Mouse (Mus musculus): ENCODE results near the gene Tdpoz3. TPM values are rescaled to one million over a fixed set of nuclear protein-coding genes. Genes with fewer than 3 reads are reported as not detected.
"Not testable (repeated sequence)": the region's sequence is repeated elsewhere in the genome, so short reads cannot be mapped to it uniquely, and the experiment has no call there.

Tdpoz3 gene
- polyA plus RNA-seq (2012; rRNA removed) (not detected in 2 replicates), polyA plus RNA-seq (2014; fragmentation: Nextera tagmentation; extraction: Ambion mirVana) (not detected in 2 replicates)

GRCm38 (mm10) chr3:93825720-93826119, at the start of gene Tdpoz3:
Tdpoz3 (plus strand) TSS chr3:93826020.
- 59% methylated on average over 1 of the region's 1 CpGs for WGBS (ENCODE audit: insufficient replicate concordance)
- not testable (repeated sequence) for H3K36me3 ChIP-seq (replicated peaks; ENCODE audit: control insufficient read depth, insufficient read depth, low read depth)

GRCm38 (mm10) chr3:93796098-93796497, 29.7 kb upstream of the Tdpoz3 start, which contains the start of gene Tdpoz4:
Tdpoz4 (plus strand) TSS chr3:93796398.
- H3K27ac ChIP-seq; H3K36me3 ChIP-seq (replicated peaks; ENCODE audit: control insufficient read depth, insufficient read depth, low read depth); H3K4me3 ChIP-seq (ENCODE audit: insufficient read depth in 1 of 2, low read depth in 2 of 2, low read length in 2 of 2); H3K9me3 ChIP-seq (ENCODE audit: control insufficient read depth, low read length); H3K4me1 ChIP-seq (replicated peaks; ENCODE audit: control insufficient read depth in 2 of 2, insufficient read depth in 2 of 2, low read length in 1 of 2); H3K27me3 ChIP-seq (ENCODE audit: control insufficient read depth, insufficient read depth, low read length); H3K9ac ChIP-seq (replicated peaks); DNase-seq (ENCODE audit: low read depth in 3 of 3, low spot score in 3 of 3); ATAC-seq (ENCODE audit: insufficient read depth); H3K4me2 ChIP-seq (ENCODE audit: low read depth): not testable (repeated sequence)

More at GRCm38 (mm10) chr3:93825720-93826119, at the start of gene Tdpoz3:
- not testable (repeated sequence) for H3K4me1 ChIP-seq (replicated peaks; ENCODE audit: control insufficient read depth in 2 of 2, insufficient read depth in 2 of 2, low read length in 1 of 2); H3K9me3 ChIP-seq (ENCODE audit: control insufficient read depth, low read length); H3K4me3 ChIP-seq (ENCODE audit: insufficient read depth in 1 of 2, low read depth in 2 of 2, low read length in 2 of 2); H3K27ac ChIP-seq; H3K4me2 ChIP-seq (ENCODE audit: low read depth); DNase-seq (ENCODE audit: low read depth in 3 of 3, low spot score in 3 of 3); H3K27me3 ChIP-seq (ENCODE audit: control insufficient read depth, insufficient read depth, low read length); ATAC-seq (ENCODE audit: insufficient read depth); H3K9ac ChIP-seq (replicated peaks)

GRCm38 (mm10) chr3:93813341-93813740, 12.5 kb upstream of the Tdpoz3 start:
- not testable (repeated sequence) for H3K4me2 ChIP-seq (ENCODE audit: low read depth); H3K27me3 ChIP-seq (ENCODE audit: control insufficient read depth, insufficient read depth, low read length); ATAC-seq (ENCODE audit: insufficient read depth); H3K4me3 ChIP-seq (ENCODE audit: insufficient read depth in 1 of 2, low read depth in 2 of 2, low read length in 2 of 2); H3K36me3 ChIP-seq (replicated peaks; ENCODE audit: control insufficient read depth, insufficient read depth, low read depth); H3K4me1 ChIP-seq (replicated peaks; ENCODE audit: control insufficient read depth in 2 of 2, insufficient read depth in 2 of 2, low read length in 1 of 2); H3K9ac ChIP-seq (replicated peaks); H3K9me3 ChIP-seq (ENCODE audit: control insufficient read depth, low read length); DNase-seq (ENCODE audit: low read depth in 3 of 3, low spot score in 3 of 3); H3K27ac ChIP-seq

- 68% methylated on average over 8 of the region's 8 CpGs for WGBS (ENCODE audit: insufficient replicate concordance)
- H3K9ac ChIP-seq (replicated peaks); H3K4me2 ChIP-seq (ENCODE audit: low read depth); H3K36me3 ChIP-seq (replicated peaks; ENCODE audit: control insufficient read depth, insufficient read depth, low read depth); H3K9me3 ChIP-seq (ENCODE audit: control insufficient read depth, low read length); DNase-seq (ENCODE audit: low read depth in 3 of 3, low spot score in 3 of 3); ATAC-seq (ENCODE audit: insufficient read depth); H3K4me3 ChIP-seq (ENCODE audit: insufficient read depth in 1 of 2, low read depth in 2 of 2, low read length in 2 of 2); H3K27me3 ChIP-seq (ENCODE audit: control insufficient read depth, insufficient read depth, low read length); H3K4me1 ChIP-seq (replicated peaks; ENCODE audit: control insufficient read depth in 2 of 2, insufficient read depth in 2 of 2, low read length in 1 of 2); H3K27ac ChIP-seq: not testable (repeated sequence)
Measured at GRCm38 (mm10) chr3:93858957-93859356, 33.1 kb downstream of the Tdpoz3 start.

- H3K36me3 ChIP-seq (replicated peaks; ENCODE audit: control insufficient read depth, insufficient read depth, low read depth); DNase-seq (ENCODE audit: low read depth in 3 of 3, low spot score in 3 of 3); H3K4me1 ChIP-seq (replicated peaks; ENCODE audit: control insufficient read depth in 2 of 2, insufficient read depth in 2 of 2, low read length in 1 of 2); ATAC-seq (ENCODE audit: insufficient read depth); H3K9ac ChIP-seq (replicated peaks); H3K4me2 ChIP-seq (ENCODE audit: low read depth); H3K27me3 ChIP-seq (ENCODE audit: control insufficient read depth, insufficient read depth, low read length); H3K9me3 ChIP-seq (ENCODE audit: control insufficient read depth, low read length); H3K4me3 ChIP-seq (ENCODE audit: insufficient read depth in 1 of 2, low read depth in 2 of 2, low read length in 2 of 2); H3K27ac ChIP-seq: not testable (repeated sequence)
- WGBS (ENCODE audit: insufficient replicate concordance) = 53% methylated on average over 7 of the region's 8 CpGs
Measured at GRCm38 (mm10) chr3:93870635-93871034, 44.8 kb downstream of the Tdpoz3 start.

Other genes with a start within 250 kb of the Tdpoz3 start
- gene Tdpoz2, start 173.3 kb upstream of the Tdpoz3 start, polyA plus RNA-seq (2012; rRNA removed) = not detected in 2 replicates
- gene Tdpoz2, start 173.3 kb upstream of the Tdpoz3 start, polyA plus RNA-seq (2014; fragmentation: Nextera tagmentation; extraction: Ambion mirVana) = not detected in 2 replicates
- not detected in 2 replicates for gene Tdpoz1, start 149.7 kb upstream of the Tdpoz3 start, polyA plus RNA-seq (2012; rRNA removed)
- not detected in 2 replicates for gene Tdpoz1, start 149.7 kb upstream of the Tdpoz3 start, polyA plus RNA-seq (2014; fragmentation: Nextera tagmentation; extraction: Ambion mirVana)
- gene Gm37596, start 132.9 kb upstream of the Tdpoz3 start, polyA plus RNA-seq (2012; rRNA removed) = not detected in 2 replicates
- not detected in 2 replicates for gene Gm37596, start 132.9 kb upstream of the Tdpoz3 start, polyA plus RNA-seq (2014; fragmentation: Nextera tagmentation; extraction: Ambion mirVana)
- gene Gm5773, start 53.0 kb upstream of the Tdpoz3 start, polyA plus RNA-seq (2012; rRNA removed) = not detected in 2 replicates
- gene Gm5773, start 53.0 kb upstream of the Tdpoz3 start, polyA plus RNA-seq (2014; fragmentation: Nextera tagmentation; extraction: Ambion mirVana) = not detected in 2 replicates
- gene Tdpoz4, start 29.6 kb upstream of the Tdpoz3 start, polyA plus RNA-seq (2012; rRNA removed) = not detected in 2 replicates
- not detected in 2 replicates for gene Tdpoz4, start 29.6 kb upstream of the Tdpoz3 start, polyA plus RNA-seq (2014; fragmentation: Nextera tagmentation; extraction: Ambion mirVana)
- gene Gm9117, start 117.5 kb downstream of the Tdpoz3 start, polyA plus RNA-seq (2012; rRNA removed) = not detected in 2 replicates
- not detected in 2 replicates for gene Gm9117, start 117.5 kb downstream of the Tdpoz3 start, polyA plus RNA-seq (2014; fragmentation: Nextera tagmentation; extraction: Ambion mirVana)
- gene Tdpoz5, start 135.3 kb downstream of the Tdpoz3 start, polyA plus RNA-seq (2012; rRNA removed) = not detected in 2 replicates
- not detected in 2 replicates for gene Tdpoz5, start 135.3 kb downstream of the Tdpoz3 start, polyA plus RNA-seq (2014; fragmentation: Nextera tagmentation; extraction: Ambion mirVana)
- gene Gm9125, start 228.9 kb downstream of the Tdpoz3 start, polyA plus RNA-seq (2012; rRNA removed) = not detected in 2 replicates
- not detected in 2 replicates for gene Gm9125, start 228.9 kb downstream of the Tdpoz3 start, polyA plus RNA-seq (2014; fragmentation: Nextera tagmentation; extraction: Ambion mirVana)
- not detected in 2 replicates for gene Gm10697, start 246.6 kb downstream of the Tdpoz3 start, polyA plus RNA-seq (2012; rRNA removed)
- gene Gm10697, start 246.6 kb downstream of the Tdpoz3 start, polyA plus RNA-seq (2014; fragmentation: Nextera tagmentation; extraction: Ambion mirVana) = not detected in 2 replicates

All from liver, embryonic 14.5 days (tissue).